Mouse (Mus musculus): ENCODE results near the gene Nr1d1. TPM values are rescaled to one million over a fixed set of nuclear protein-coding genes. Genes with fewer than 3 reads are reported as not detected.

The Nr1d1 gene
- polyA plus RNA-seq, 1 experiment from 2014 or later, result 0.69 TPM

GRCm38 (mm10) chr11:98777888-98778287, 2.8 kb upstream of the Nr1d1 start:
- Histone ChIP-seq H3K9me3 (replicated peaks; ENCODE audit: control insufficient read depth, low read length) (no peaks in the 10 kb centered on the region), H3K4me3 (ENCODE audit: low read depth, low read length) (no peak overlapping the region), H3K4me2 (ENCODE audit: low read depth, low read length) (no peak overlapping the region), H3K4me1 (ENCODE audit: control insufficient read depth, insufficient read depth, low read length) (peaks cover 15% of the 10 kb centered on the region), H3K36me3 (replicated peaks; ENCODE audit: control insufficient read depth, insufficient read depth, low read depth, low read length) (no peaks in the 10 kb centered on the region), H3K27me3 (ENCODE audit: control insufficient read depth, insufficient read depth, low read length) (no peaks in the 10 kb centered on the region), H3K27ac (replicated peaks; ENCODE audit: low read depth, low read length) (no peak overlapping the region), H3K9ac (replicated peaks; ENCODE audit: low read length) (no peak overlapping the region)
- no peak for DNase-seq (ENCODE audit: low spot score)
- ATAC-seq (replicated peaks; ENCODE audit: insufficient number of reproducible peaks, low FRiP score, low TSS enrichment, low read depth), result no peak

GRCm38 (mm10) chr11:98776843-98777590, 1.9 kb upstream of the Nr1d1 start:
- peaks cover 10% of the 10 kb centered on the region for H3K4me1 ChIP-seq (ENCODE audit: control insufficient read depth, insufficient read depth, low read length)
- DNase-seq (ENCODE audit: low spot score), result peak; percentile 75
- H3K27me3 ChIP-seq (ENCODE audit: control insufficient read depth, insufficient read depth, low read length), result no peaks in the 10 kb centered on the region
- 5% methylated on average over 9 of the region's 9 CpGs for whole genome bisulfite sequencing
- no peaks in the 10 kb centered on the region for H3K36me3 ChIP-seq (replicated peaks; ENCODE audit: control insufficient read depth, insufficient read depth, low read depth, low read length)
- peak overlapping the region; percentile 2; the same call in 1 of the 2 replicates for H3K4me2 ChIP-seq (ENCODE audit: low read depth, low read length)
- 0 out of 2 replicates have a peak, but pooled peaks have one; percentile 7 for ATAC-seq (replicated peaks; ENCODE audit: insufficient number of reproducible peaks, low FRiP score, low TSS enrichment, low read depth)
- H3K9ac ChIP-seq (replicated peaks; ENCODE audit: low read length), result peak overlapping the region; percentile 44
- H3K9me3 ChIP-seq (replicated peaks; ENCODE audit: control insufficient read depth, low read length), result no peaks in the 10 kb centered on the region
- peak overlapping the region; percentile 84 for H3K27ac ChIP-seq (replicated peaks; ENCODE audit: low read depth, low read length)
- H3K4me3 ChIP-seq (ENCODE audit: low read depth, low read length), result no peak overlapping the region

- Histone ChIP-seq H3K9ac (replicated peaks; ENCODE audit: low read length) (peak overlapping the region; percentile 44), H3K4me3 (ENCODE audit: low read depth, low read length) (no peak overlapping the region), H3K9me3 (replicated peaks; ENCODE audit: control insufficient read depth, low read length) (no peaks in the 10 kb centered on the region), H3K27me3 (ENCODE audit: control insufficient read depth, insufficient read depth, low read length) (no peaks in the 10 kb centered on the region), H3K4me1 (ENCODE audit: control insufficient read depth, insufficient read depth, low read length) (peaks cover 10% of the 10 kb centered on the region), H3K4me2 (ENCODE audit: low read depth, low read length) (no peak overlapping the region; the same call in 1 of the 2 replicates), H3K27ac (replicated peaks; ENCODE audit: low read depth, low read length) (peak overlapping the region; percentile 84), H3K36me3 (replicated peaks; ENCODE audit: control insufficient read depth, insufficient read depth, low read depth, low read length) (no peaks in the 10 kb centered on the region)
- DNase-seq (ENCODE audit: low spot score) (no peak), ATAC-seq (replicated peaks; ENCODE audit: insufficient number of reproducible peaks, low FRiP score, low TSS enrichment, low read depth) (no peak)
- 58% methylated on average over 12 of the region's 12 CpGs for WGBS
Observed at GRCm38 (mm10) chr11:98776052-98776764, 1.1 kb upstream of the Nr1d1 start.

- DNase-seq (ENCODE audit: low spot score) (peak; percentile 97), ATAC-seq (replicated peaks; ENCODE audit: insufficient number of reproducible peaks, low FRiP score, low TSS enrichment, low read depth) (peak; percentile 63)
- 10% methylated on average over 15 of the region's 15 CpGs for WGBS
- Histone ChIP-seq H3K4me3 (ENCODE audit: low read depth, low read length) (peak overlapping the region; percentile 27), H3K36me3 (replicated peaks; ENCODE audit: control insufficient read depth, insufficient read depth, low read depth, low read length) (no peaks in the 10 kb centered on the region), H3K9me3 (replicated peaks; ENCODE audit: control insufficient read depth, low read length) (no peaks in the 10 kb centered on the region), H3K4me2 (ENCODE audit: low read depth, low read length) (peak overlapping the region; percentile 64), H3K27ac (replicated peaks; ENCODE audit: low read depth, low read length) (peak overlapping the region; percentile 31), H3K9ac (replicated peaks; ENCODE audit: low read length) (peak overlapping the region; percentile 7), H3K27me3 (ENCODE audit: control insufficient read depth, insufficient read depth, low read length) (no peaks in the 10 kb centered on the region), H3K4me1 (ENCODE audit: control insufficient read depth, insufficient read depth, low read length) (peaks cover 10% of the 10 kb centered on the region)
Observed at GRCm38 (mm10) chr11:98775348-98776051, 367 bp upstream of the Nr1d1 start.

GRCm38 (mm10) chr11:98773635-98774295, 1.4 kb downstream of the Nr1d1 start:
- H3K9ac ChIP-seq (replicated peaks; ENCODE audit: low read length), result peak overlapping the region; percentile 38; the same call in 1 of the 2 replicates
- no peaks in the 10 kb centered on the region for H3K27me3 ChIP-seq (ENCODE audit: control insufficient read depth, insufficient read depth, low read length)
- peak; percentile 61; the same call in 1 of the 2 replicates for ATAC-seq (replicated peaks; ENCODE audit: insufficient number of reproducible peaks, low FRiP score, low TSS enrichment, low read depth)
- H3K36me3 ChIP-seq (replicated peaks; ENCODE audit: control insufficient read depth, insufficient read depth, low read depth, low read length), result no peaks in the 10 kb centered on the region
- H3K27ac ChIP-seq (replicated peaks; ENCODE audit: low read depth, low read length), result no peak overlapping the region; the same call in 1 of the 2 replicates
- H3K4me1 ChIP-seq (ENCODE audit: control insufficient read depth, insufficient read depth, low read length), result peaks cover 10% of the 10 kb centered on the region
- H3K9me3 ChIP-seq (replicated peaks; ENCODE audit: control insufficient read depth, low read length), result no peaks in the 10 kb centered on the region
- DNase-seq (ENCODE audit: low spot score), result peak; percentile 95
- under 1% methylated on average over 37 of the region's 37 CpGs for WGBS
- H3K4me3 ChIP-seq (ENCODE audit: low read depth, low read length), result peak overlapping the region; percentile 32
- peak overlapping the region; percentile 64 for H3K4me2 ChIP-seq (ENCODE audit: low read depth, low read length)

- Histone ChIP-seq H3K4me2 (ENCODE audit: low read depth, low read length) (no peak overlapping the region), H3K9ac (replicated peaks; ENCODE audit: low read length) (no peak overlapping the region), H3K4me3 (ENCODE audit: low read depth, low read length) (no peak overlapping the region), H3K9me3 (replicated peaks; ENCODE audit: control insufficient read depth, low read length) (no peaks in the 10 kb centered on the region), H3K36me3 (replicated peaks; ENCODE audit: control insufficient read depth, insufficient read depth, low read depth, low read length) (no peaks in the 10 kb centered on the region; the same call in 1 of the 2 replicates), H3K27me3 (ENCODE audit: control insufficient read depth, insufficient read depth, low read length) (no peaks in the 10 kb centered on the region), H3K4me1 (ENCODE audit: control insufficient read depth, insufficient read depth, low read length) (peaks cover 17% of the 10 kb centered on the region), H3K27ac (replicated peaks; ENCODE audit: low read depth, low read length) (no peak overlapping the region)
- ATAC-seq (replicated peaks; ENCODE audit: insufficient number of reproducible peaks, low FRiP score, low TSS enrichment, low read depth) (no peak), DNase-seq (ENCODE audit: low spot score) (no peak)
- WGBS, result 83% methylated on average over 8 of the region's 8 CpGs
Observed at GRCm38 (mm10) chr11:98772667-98773171, 2.4 kb downstream of the Nr1d1 start.

GRCm38 (mm10) chr11:98771844-98772525, 3.1 kb downstream of the Nr1d1 start:
- no peak overlapping the region for H3K27ac ChIP-seq (replicated peaks; ENCODE audit: low read depth, low read length)
- no peak overlapping the region for H3K4me3 ChIP-seq (ENCODE audit: low read depth, low read length)
- H3K36me3 ChIP-seq (replicated peaks; ENCODE audit: control insufficient read depth, insufficient read depth, low read depth, low read length), result no peaks in the 10 kb centered on the region; the same call in 1 of the 2 replicates
- 95% methylated on average over 11 of the region's 11 CpGs for WGBS
- H3K4me1 ChIP-seq (ENCODE audit: control insufficient read depth, insufficient read depth, low read length), result peaks cover 21% of the 10 kb centered on the region
- no peak overlapping the region for H3K9ac ChIP-seq (replicated peaks; ENCODE audit: low read length)
- H3K4me2 ChIP-seq (ENCODE audit: low read depth, low read length), result no peak overlapping the region
- H3K27me3 ChIP-seq (ENCODE audit: control insufficient read depth, insufficient read depth, low read length), result no peaks in the 10 kb centered on the region
- DNase-seq (ENCODE audit: low spot score), result no peak
- ATAC-seq (replicated peaks; ENCODE audit: insufficient number of reproducible peaks, low FRiP score, low TSS enrichment, low read depth), result no peak
- no peaks in the 10 kb centered on the region for H3K9me3 ChIP-seq (replicated peaks; ENCODE audit: control insufficient read depth, low read length)

Data from embryonic facial prominence, embryonic 11.5 days (tissue).